Mouse (Mus musculus): ENCODE data around the gene Col5a2. TPM values are rescaled to one million over a fixed set of nuclear protein-coding genes. Genes with fewer than 3 reads are reported as not detected.

Gene Col5a2
- total and polyA plus RNA-seq, 3 experiments: not detected

GRCm38 (mm10) chr1:45483001-45483400, 20.1 kb downstream of the Col5a2 start:
- Histone ChIP-seq H3K9me3 (replicated peaks; ENCODE audit: low read length) (no peaks in the 10 kb centered on the region), H3K27ac (ENCODE audit: insufficient read depth, low read depth) (no peak overlapping the region), H3K79me2 (replicated peaks; ENCODE audit: control insufficient read depth, extremely low read depth, insufficient read depth, poor library complexity, severe bottlenecking) (no peaks in the 10 kb centered on the region), H3K27me3 (replicated peaks) (no peaks in the 10 kb centered on the region), H3K36me3 (replicated peaks in 1 of 2; ENCODE audit: control insufficient read depth in 1 of 2, insufficient read depth in 1 of 2, low read length in 1 of 2) (no peaks in the 10 kb centered on the region), H3K4me1 (ENCODE audit: control insufficient read depth in 1 of 2, insufficient read depth in 2 of 2) (no peaks in the 10 kb centered on the region), H3K4me2 (ENCODE audit: insufficient read depth, low read depth, poor library complexity, severe bottlenecking) (no peak overlapping the region), H3K4me3 (replicated peaks in 1 of 3; ENCODE audit: low read depth in 2 of 3, low read length in 2 of 3, poor library complexity in 1 of 3) (no peak overlapping the region), H3K9ac (ENCODE audit: insufficient read depth, low read depth) (no peak overlapping the region)
- DNase-seq (ENCODE audit: extremely low read depth): no peak
- in situ Hi-C loops (cut with MboI; ENCODE audit: low pct_ligation_motif_present, low pct_unique_long_range_greater_than_20kb, low sequenced_read_pairs): no loop called here
- TF ChIP-seq ETS1 (conservative IDR thresholded peaks at IDR 0.05; ENCODE audit: low read depth, low read length): no peak
- dilution Hi-C loops (cut with MboI; ENCODE audit: extremely low pct_ligation_motif_present, extremely low pct_unique_long_range_greater_than_20kb, low sequenced_read_pairs): no loop called here

- Histone ChIP-seq H3K36me3 (replicated peaks in 1 of 2; ENCODE audit: control insufficient read depth in 1 of 2, insufficient read depth in 1 of 2, low read length in 1 of 2) (no peaks in the 10 kb centered on the region), H3K4me3 (replicated peaks in 1 of 3; ENCODE audit: low read depth in 2 of 3, low read length in 2 of 3, poor library complexity in 1 of 3) (no peak overlapping the region), H3K27ac (ENCODE audit: insufficient read depth, low read depth) (no peak overlapping the region), H3K79me2 (replicated peaks; ENCODE audit: control insufficient read depth, extremely low read depth, insufficient read depth, poor library complexity, severe bottlenecking) (no peaks in the 10 kb centered on the region), H3K4me2 (ENCODE audit: insufficient read depth, low read depth, poor library complexity, severe bottlenecking) (no peak overlapping the region), H3K4me1 (ENCODE audit: control insufficient read depth in 1 of 2, insufficient read depth in 2 of 2) (no peaks in the 10 kb centered on the region), H3K27me3 (replicated peaks) (no peaks in the 10 kb centered on the region), H3K9me3 (replicated peaks; ENCODE audit: low read length) (no peaks in the 10 kb centered on the region), H3K9ac (ENCODE audit: insufficient read depth, low read depth) (no peak overlapping the region)
- in situ Hi-C loops (cut with MboI; ENCODE audit: low pct_ligation_motif_present, low pct_unique_long_range_greater_than_20kb, low sequenced_read_pairs): no loop called here
- dilution Hi-C loops (cut with MboI; ENCODE audit: extremely low pct_ligation_motif_present, extremely low pct_unique_long_range_greater_than_20kb, low sequenced_read_pairs): no loop called here
- no peak for DNase-seq (ENCODE audit: extremely low read depth)
- TF ChIP-seq JUND (conservative IDR thresholded peaks at IDR 0.05; ENCODE audit: low read depth, low read length) (no peak), ZNF384 (IDR thresholded peaks at IDR 0.05; ENCODE audit: low read depth, low read length) (no peak), SIN3A (IDR thresholded peaks at IDR 0.05; ENCODE audit: low read length) (no peak), GABPA (IDR thresholded peaks at IDR 0.05; ENCODE audit: insufficient replicate concordance, low read depth, low read length) (no peak), USF2 (conservative IDR thresholded peaks at IDR 0.05; ENCODE audit: low read depth, low read length) (no peak), MAZ (IDR thresholded peaks at IDR 0.05; ENCODE audit: low read depth, low read length) (no peak), IRF4 (IDR thresholded peaks at IDR 0.05; ENCODE audit: low read depth, low read length) (no peak), ZKSCAN1 (IDR thresholded peaks at IDR 0.05; ENCODE audit: borderline replicate concordance, low read depth, low read length) (no peak), TCF12 (IDR thresholded peaks at IDR 0.05; ENCODE audit: low read depth, low read length) (no peak), KAT2A (IDR thresholded peaks at IDR 0.05; ENCODE audit: insufficient replicate concordance, low read length) (no peak), JUN (IDR thresholded peaks at IDR 0.05; ENCODE audit: insufficient read depth, low read depth, low read length) (no peak), CHD1 (IDR thresholded peaks at IDR 0.05; ENCODE audit: low read depth, low read length) (no peak), UBTF (IDR thresholded peaks at IDR 0.05; ENCODE audit: low read depth, low read length) (no peak), ZMIZ1 (IDR thresholded peaks at IDR 0.05; ENCODE audit: low read depth, low read length) (no peak), PAX5 (IDR thresholded peaks at IDR 0.05; ENCODE audit: low read length) (no peak), MXI1 (IDR thresholded peaks at IDR 0.05; ENCODE audit: low read depth, low read length) (no peak), NELFE (IDR thresholded peaks at IDR 0.05; ENCODE audit: low read depth, low read length) (no peak), MAX (IDR thresholded peaks at IDR 0.05; ENCODE audit: low read length) (no peak)
These were observed 21.2 kb downstream of the Col5a2 start for GRCm38 (mm10) chr1:45481876-45482275.
